In the genomic region with DNA sequence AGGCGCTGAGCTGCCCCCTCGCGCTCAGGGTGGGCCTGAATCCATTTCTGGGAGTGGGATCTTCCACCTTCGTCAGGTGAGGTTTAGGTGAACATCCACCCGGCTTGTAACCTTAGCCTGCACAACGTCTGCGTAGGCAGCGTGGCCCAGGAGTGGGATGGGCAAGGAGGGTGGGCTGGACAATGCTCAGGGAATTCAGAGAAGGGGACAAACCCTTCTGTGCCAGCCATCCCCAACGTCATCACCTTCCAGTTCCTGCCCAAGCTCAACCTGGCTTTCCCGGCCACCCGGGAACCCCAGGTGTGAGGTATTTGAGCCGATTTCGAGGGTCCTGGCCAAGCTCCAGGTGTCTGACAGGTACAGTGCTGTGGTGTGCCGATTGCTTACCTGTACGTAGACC, we compare ENCODE assay signal across 8 mouse cellular contexts. TPM values are rescaled to one million over a fixed set of nuclear protein-coding genes. Genes with fewer than 3 reads are reported as not detected.
DNase-seq lines count a peak whose midpoint lies in the region; ATAC-seq lines count a peak whose summit lies in the region.

No protein-coding gene starts in this region.

- no peaks in the 10 kb centered on the region for H3K27me3 ChIP-seq in heart, embryonic 12.5 days (replicated peaks)
- no peaks in the 10 kb centered on the region for H3K27me3 ChIP-seq in intestine, embryonic 16.5 days (replicated peaks; ENCODE audit: control insufficient read depth, insufficient read depth, low read length)
- no peaks in the 10 kb centered on the region for H3K27me3 ChIP-seq in neural tube, embryonic 13.5 days

- H3K4me1 ChIP-seq in heart, embryonic 12.5 days (replicated peaks) = peaks cover 16% of the 10 kb centered on the region
- peaks cover 12% of the 10 kb centered on the region for H3K4me1 ChIP-seq in intestine, embryonic 16.5 days (ENCODE audit: control insufficient read depth, insufficient read depth, low read length)
- peaks cover 31% of the 10 kb centered on the region for H3K4me1 ChIP-seq in neural tube, embryonic 13.5 days (replicated peaks)

- no peak for ATAC-seq in heart, embryonic 12.5 days (ENCODE audit: insufficient number of reproducible peaks, low FRiP score)
- ATAC-seq in intestine, embryonic 16.5 days = peak; percentile 33
- peak; percentile 29 for ATAC-seq in neural tube, embryonic 13.5 days (ENCODE audit: low read depth)

- WGBS in heart, embryonic 12.5 days = 9% methylated on average over 15 of the region's 15 CpGs
- WGBS in intestine, embryonic 16.5 days = 5% methylated on average over 15 of the region's 15 CpGs
- 12% methylated on average over 15 of the region's 15 CpGs for WGBS in neural tube, embryonic 13.5 days

- H3K9me3 ChIP-seq in heart, embryonic 12.5 days (replicated peaks) = no peaks in the 10 kb centered on the region
- no peaks in the 10 kb centered on the region for H3K9me3 ChIP-seq in intestine, embryonic 16.5 days (ENCODE audit: control insufficient read depth, low read length)
- H3K9me3 ChIP-seq in neural tube, embryonic 13.5 days = no peaks in the 10 kb centered on the region

- H3K4me3 ChIP-seq in heart, embryonic 12.5 days = peak overlapping the region; percentile 81
- H3K4me3 ChIP-seq in intestine, embryonic 16.5 days (ENCODE audit: low read length) = peak overlapping the region; percentile 93
- H3K4me3 ChIP-seq in neural tube, embryonic 13.5 days = peak overlapping the region; percentile 85

- intact Hi-C loops in heart, postnatal 10 days (cut with DNase I) = no loop called here

- peak overlapping the region; percentile 97 for H3K4me2 ChIP-seq in heart, embryonic 12.5 days
- H3K4me2 ChIP-seq in intestine, embryonic 16.5 days (ENCODE audit: low read depth, low read length) = peak overlapping the region; percentile 88
- H3K4me2 ChIP-seq in neural tube, embryonic 13.5 days = peak overlapping the region; percentile 98

- DNase-seq in heart, postnatal 10 days = no peak
- DNase-seq in urinary bladder, postnatal 14 days (ENCODE audit: low spot score) = peak; percentile 27
- DNase-seq in urinary bladder, adult 2 months (ENCODE audit: low spot score) = no peak
- DNase-seq in urinary bladder, postnatal 25 days (ENCODE audit: low spot score) = no peak
- no peak for DNase-seq in left cerebral cortex, adult 18-20 months (ENCODE audit: low spot score in 2 of 2)

- H3K9ac ChIP-seq in heart, embryonic 12.5 days = peak overlapping the region; percentile 88
- peak overlapping the region; percentile 92 for H3K9ac ChIP-seq in intestine, embryonic 16.5 days (ENCODE audit: low read depth, low read length)
- peak overlapping the region; percentile 97 for H3K9ac ChIP-seq in neural tube, embryonic 13.5 days

- H3K27ac ChIP-seq in heart, embryonic 12.5 days (ENCODE audit: poor library complexity, severe bottlenecking) = peak overlapping the region; percentile 87
- peak overlapping the region; percentile 84 for H3K27ac ChIP-seq in intestine, embryonic 16.5 days (ENCODE audit: low read length)
- H3K27ac ChIP-seq in neural tube, embryonic 13.5 days (replicated peaks) = peak overlapping the region; percentile 95

- H3K36me3 ChIP-seq in heart, embryonic 12.5 days = peaks cover 40% of the 10 kb centered on the region
- 0 out of 2 replicates have a peak, but pooled peaks cover 16% of the 10 kb centered on the region for H3K36me3 ChIP-seq in intestine, embryonic 16.5 days (ENCODE audit: control insufficient read depth, insufficient read depth, low read length)
- H3K36me3 ChIP-seq in neural tube, embryonic 13.5 days = peaks cover 42% of the 10 kb centered on the region

RNA-seq across cellular contexts. Expression of gene Hyou1, which starts 0.6 kb away (rescaled TPM):
- 21.5 and 23.6 TPM in 2 replicates for polyA plus RNA-seq in heart, embryonic 12.5 days (2016; fragmentation: Nextera tagmentation; extraction: Ambion mirVana)
- 10 to 100 TPM; 35.8 to 45.7 TPM for total RNA-seq in heart, postnatal 10 days (2021)
- polyA plus RNA-seq in urinary bladder, adult 2 months (2012; rRNA removed) = 34.4 and 35.3 TPM in 2 replicates
- polyA plus RNA-seq in intestine, embryonic 16.5 days (2015; fragmentation: Nextera tagmentation; extraction: Ambion mirVana) = 36.5 and 41.2 TPM in 2 replicates
- 26.4 and 29.6 TPM in 2 replicates for polyA plus RNA-seq in neural tube, embryonic 13.5 days (2015; fragmentation: Nextera tagmentation; extraction: Ambion mirVana)
- total RNA-seq in left cerebral cortex, adult 18-20 months (2021) = 100 to 1,000 TPM; 137 to 138 TPM

RNA-seq across cellular contexts. Expression of gene Slc37a4, which starts 16.8 kb away (rescaled TPM):
- polyA plus RNA-seq in heart, embryonic 12.5 days (2016; fragmentation: Nextera tagmentation; extraction: Ambion mirVana) = 28.1 and 33.0 TPM in 2 replicates
- total RNA-seq in heart, postnatal 10 days (2021) = 10 to 100 TPM; 29.2 to 31.6 TPM
- polyA plus RNA-seq in urinary bladder, adult 2 months (2012; rRNA removed) = 20.0 and 22.2 TPM in 2 replicates
- polyA plus RNA-seq in intestine, embryonic 16.5 days (2015; fragmentation: Nextera tagmentation; extraction: Ambion mirVana) = 87.2 and 101 TPM in 2 replicates
- polyA plus RNA-seq in neural tube, embryonic 13.5 days (2015; fragmentation: Nextera tagmentation; extraction: Ambion mirVana) = 62.9 and 71.2 TPM in 2 replicates
- total RNA-seq in left cerebral cortex, adult 18-20 months (2021) = 10 to 100 TPM; 24.5 to 31.8 TPM

RNA-seq across cellular contexts. Expression of gene Vps11, which starts 18.4 kb away (rescaled TPM):
- polyA plus RNA-seq in heart, embryonic 12.5 days (2016; fragmentation: Nextera tagmentation; extraction: Ambion mirVana) = 19.7 and 21.8 TPM in 2 replicates
- total RNA-seq in heart, postnatal 10 days (2021) = 10 to 100 TPM; 22.4 to 22.8 TPM
- 22.0 and 26.8 TPM in 2 replicates for polyA plus RNA-seq in urinary bladder, adult 2 months (2012; rRNA removed)
- polyA plus RNA-seq in intestine, embryonic 16.5 days (2015; fragmentation: Nextera tagmentation; extraction: Ambion mirVana) = 37.1 and 40.2 TPM in 2 replicates
- polyA plus RNA-seq in neural tube, embryonic 13.5 days (2015; fragmentation: Nextera tagmentation; extraction: Ambion mirVana) = 36.5 and 39.2 TPM in 2 replicates
- 10 to 100 TPM; 55.6 to 56.8 TPM for total RNA-seq in left cerebral cortex, adult 18-20 months (2021)

RNA-seq across cellular contexts. Expression of gene Rps25, which starts 27.1 kb away (rescaled TPM):
- polyA plus RNA-seq in heart, embryonic 12.5 days (2016; fragmentation: Nextera tagmentation; extraction: Ambion mirVana) = 1,234 and 1,239 TPM in 2 replicates
- total RNA-seq in heart, postnatal 10 days (2021) = 1,000 to 10,000 TPM; 1,003 to 1,015 TPM
- polyA plus RNA-seq in urinary bladder, adult 2 months (2012; rRNA removed) = 1,336 and 1,393 TPM in 2 replicates
- polyA plus RNA-seq in intestine, embryonic 16.5 days (2015; fragmentation: Nextera tagmentation; extraction: Ambion mirVana) = 1,622 and 1,645 TPM in 2 replicates
- 1,179 TPM in 2 replicates for polyA plus RNA-seq in neural tube, embryonic 13.5 days (2015; fragmentation: Nextera tagmentation; extraction: Ambion mirVana)
- total RNA-seq in left cerebral cortex, adult 18-20 months (2021) = 100 to 1,000 TPM; 755 to 756 TPM

RNA-seq across cellular contexts. Expression of gene Trappc4, which starts 27.5 kb away (rescaled TPM):
- polyA plus RNA-seq in heart, embryonic 12.5 days (2016; fragmentation: Nextera tagmentation; extraction: Ambion mirVana) = 82.6 and 85.2 TPM in 2 replicates
- total RNA-seq in heart, postnatal 10 days (2021) = 10 to 100 TPM; 34.8 to 42.5 TPM
- polyA plus RNA-seq in urinary bladder, adult 2 months (2012; rRNA removed) = 55.6 and 68.6 TPM in 2 replicates
- 110 and 122 TPM in 2 replicates for polyA plus RNA-seq in intestine, embryonic 16.5 days (2015; fragmentation: Nextera tagmentation; extraction: Ambion mirVana)
- 324 and 343 TPM in 2 replicates for polyA plus RNA-seq in neural tube, embryonic 13.5 days (2015; fragmentation: Nextera tagmentation; extraction: Ambion mirVana)
- total RNA-seq in left cerebral cortex, adult 18-20 months (2021) = 10 to 100 TPM; 70.6 to 71.0 TPM
